Mouse (Mus musculus) heart, adult 18-20 months (tissue): ENCODE measurements around the gene Ppp1r12b. TPM values are rescaled to one million over a fixed set of nuclear protein-coding genes. Genes with fewer than 3 reads are reported as not detected.

ENCODE experiments used
- DNase-seq, 2 experiments: peaks; one replicate each; pipeline ENCODE4 v3.0.0; 2021 to 2022; ENCODE audit warnings: mixed read lengths in 1 of 2
- total RNA-seq, 2 experiments: library from RNA; stranded (reverse); gene quantifications; 2 replicates each; pipeline ENCODE4 v1.2.3; 2021

Ppp1r12b gene
- total RNA-seq, 2 experiments from 2014 or later: 158 to 162 TPM

DNA sequence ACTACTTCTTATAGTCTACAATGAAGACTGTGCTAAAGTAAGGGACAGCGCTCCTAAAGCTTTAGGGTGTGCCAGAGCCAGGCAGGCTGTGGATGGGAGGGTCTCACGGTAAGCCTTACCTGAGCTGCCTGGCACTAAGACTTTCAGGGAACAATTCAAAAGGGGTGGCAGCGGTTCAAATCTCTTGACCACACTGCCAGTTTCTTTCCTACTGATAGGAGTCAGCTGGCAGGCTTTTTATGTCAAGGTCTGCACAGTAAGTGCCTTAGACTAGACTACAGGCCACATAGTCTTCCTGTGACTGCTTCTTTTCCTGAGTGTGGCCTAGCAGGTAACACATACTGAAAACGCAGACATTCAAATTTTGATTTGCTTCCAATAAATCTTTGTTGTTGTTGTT, 192.5 kb downstream of the Ppp1r12b start:
- DNase-seq: no peak

DNA sequence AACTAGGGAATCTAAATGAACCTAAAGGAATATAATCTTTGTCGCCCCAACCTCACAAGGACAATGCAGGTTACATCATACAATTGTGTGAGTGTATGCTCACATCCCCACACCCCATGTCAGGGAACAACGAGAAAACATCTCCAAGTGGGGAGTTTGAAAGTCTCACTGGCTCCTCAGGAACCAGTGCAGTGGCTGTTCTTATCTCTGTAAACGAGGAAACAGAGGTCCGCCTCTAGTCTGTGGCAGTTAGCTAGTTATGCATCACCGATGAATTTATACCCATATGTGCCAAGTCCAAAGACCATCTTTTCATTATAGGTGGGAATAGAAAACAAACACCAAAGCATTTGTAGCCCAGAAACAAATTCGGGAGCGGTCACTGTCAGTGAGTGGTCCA, 194.2 kb downstream of the Ppp1r12b start:
- no peak for DNase-seq

DNA sequence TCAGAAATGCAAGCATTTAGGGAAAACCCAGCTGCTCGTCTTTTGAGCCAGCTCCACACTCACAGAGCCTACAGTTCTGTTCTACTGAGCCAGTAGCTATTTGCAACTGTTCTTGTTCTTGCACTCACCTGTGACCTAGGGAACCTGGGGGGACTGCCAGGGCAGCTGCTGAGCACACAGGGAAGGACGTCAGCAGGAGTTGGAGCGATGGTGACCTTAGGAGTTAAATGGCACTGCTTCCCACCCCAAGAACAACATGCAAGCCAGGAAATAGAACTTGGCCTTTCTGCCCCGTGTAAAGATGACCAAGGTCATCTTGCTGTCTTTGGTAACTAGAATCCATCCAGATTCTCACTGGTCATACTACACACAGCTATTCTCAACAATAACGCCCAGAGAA, 195.1 kb downstream of the Ppp1r12b start:
- DNase-seq: no peak

DNA sequence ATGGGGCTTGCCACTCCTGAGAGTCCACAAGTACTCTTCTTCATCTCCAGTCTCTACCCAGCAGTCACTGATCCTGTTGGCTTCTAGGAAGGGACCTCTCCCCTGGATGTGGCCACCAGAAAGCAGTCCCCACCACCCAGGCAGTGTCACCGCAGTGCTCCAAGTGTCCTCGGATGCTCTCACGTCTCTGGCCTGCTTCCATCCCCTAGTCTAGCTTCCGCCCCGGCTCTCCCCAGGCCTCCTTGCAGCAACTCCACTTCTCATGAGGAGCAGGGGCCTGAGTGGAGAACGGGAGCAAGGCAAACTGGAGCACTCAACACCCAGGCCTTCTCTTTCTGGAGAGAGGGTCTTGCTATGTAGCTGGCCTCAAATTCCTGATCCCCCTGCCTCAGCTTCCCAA, 196.6 kb downstream of the Ppp1r12b start:
- DNase-seq: peak in 1 of 2 experiments; percentile 49

DNA sequence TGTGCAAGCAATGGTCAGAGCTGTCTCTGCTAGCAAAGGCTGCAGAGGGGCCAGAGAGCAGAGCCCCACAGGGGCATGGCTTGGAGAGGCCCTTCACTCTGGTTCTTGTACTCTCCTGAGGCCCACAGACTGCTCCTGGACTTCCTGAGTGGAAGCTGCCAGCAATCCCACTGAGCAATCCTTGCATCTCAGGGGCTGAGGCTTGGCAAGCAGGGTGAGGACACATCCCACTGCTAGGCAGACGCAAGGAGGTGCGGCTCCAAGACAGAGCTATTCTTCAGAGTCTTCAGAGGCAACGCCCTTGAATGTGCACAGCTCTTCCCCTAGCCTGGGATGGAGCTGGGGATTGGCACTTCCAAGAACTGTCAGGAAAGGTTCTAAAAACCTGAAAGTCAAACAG, 198.5 kb downstream of the Ppp1r12b start:
- peak in 1 of 2 experiments; percentile 50 for DNase-seq

DNA sequence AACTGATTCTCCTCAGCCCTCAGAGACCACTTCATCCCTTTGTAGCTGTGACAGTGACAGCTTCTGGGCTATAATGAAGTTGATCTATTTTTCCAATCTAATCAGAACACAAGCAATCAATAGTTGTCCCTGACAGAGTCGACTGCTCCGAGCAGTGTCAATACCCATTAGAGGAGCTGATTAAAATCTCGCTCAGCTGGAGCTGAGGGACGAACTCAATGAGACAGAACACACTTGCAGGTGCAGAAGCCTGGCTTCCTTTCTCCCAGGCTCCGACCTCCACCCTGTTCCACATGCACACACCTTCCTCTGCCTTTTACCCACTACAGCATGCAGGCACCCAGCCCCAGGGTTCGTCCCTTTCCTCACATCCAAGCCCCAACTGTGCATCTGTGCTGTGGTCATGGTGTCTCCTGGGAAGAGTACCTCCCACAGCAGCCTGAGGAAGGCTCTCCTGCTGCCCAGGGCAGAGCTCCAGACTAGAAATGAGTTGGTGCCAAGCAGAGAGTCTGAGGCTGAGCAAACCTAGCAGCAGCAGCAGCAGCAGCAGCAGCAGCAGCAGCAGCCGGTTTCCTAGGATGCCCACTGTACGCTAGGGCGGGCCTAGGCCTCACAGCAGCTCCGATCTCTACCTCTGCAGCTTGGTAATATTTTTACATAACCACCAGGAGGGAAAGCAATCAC, 199.4 kb downstream of the Ppp1r12b start:
- no peak for DNase-seq

DNA sequence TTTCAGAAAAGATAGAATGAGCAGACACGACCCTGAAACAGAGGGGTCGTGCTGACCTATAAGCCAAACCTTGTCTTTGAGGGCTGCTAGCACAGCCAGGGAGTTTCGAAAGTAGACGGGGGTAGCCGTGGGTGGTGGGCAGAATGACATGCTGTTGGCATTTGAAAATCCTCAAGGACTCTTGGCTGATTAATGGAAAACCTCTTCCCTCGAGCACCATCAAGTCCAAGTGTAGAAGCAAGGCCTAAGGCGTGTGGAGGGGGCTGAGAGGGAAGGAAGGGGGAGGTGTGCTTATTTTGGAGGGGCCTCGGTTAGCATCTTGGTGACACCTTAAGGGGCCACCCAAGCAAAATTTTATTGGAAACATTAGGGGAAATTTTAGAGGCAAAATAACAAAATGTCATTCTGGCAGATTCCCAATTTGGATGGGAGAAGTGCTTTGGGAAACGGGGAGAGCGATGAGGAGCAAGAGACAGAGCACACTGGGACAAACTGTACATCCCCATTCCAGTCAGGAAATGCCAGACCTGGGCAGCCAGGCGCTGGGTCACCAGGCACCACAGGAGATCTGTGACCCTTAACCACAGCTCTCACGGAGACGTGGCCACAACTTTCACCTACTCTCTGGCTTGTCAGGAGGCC, 200.1 kb downstream of the Ppp1r12b start:
- DNase-seq: no peak

DNA sequence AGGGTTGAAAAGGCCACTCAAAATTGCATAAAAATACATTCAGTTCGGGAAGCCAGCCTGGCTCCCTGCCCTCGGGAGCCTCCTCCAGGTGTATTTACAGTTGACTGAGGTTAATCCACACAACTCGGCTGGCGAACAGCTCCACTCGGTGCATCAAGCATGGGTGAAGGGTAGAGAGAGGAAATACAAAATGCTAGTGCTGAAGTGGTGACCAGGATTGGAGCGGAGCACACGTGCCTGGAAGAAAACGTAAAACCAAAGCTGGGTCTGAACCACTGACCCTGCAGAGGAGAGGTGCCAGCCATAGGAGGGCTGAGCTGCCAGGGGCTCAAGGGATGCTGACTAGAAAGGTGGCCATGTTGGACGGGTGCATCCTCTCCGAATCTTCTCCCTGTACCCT, 200.9 kb downstream of the Ppp1r12b start:
- no peak for DNase-seq

DNA sequence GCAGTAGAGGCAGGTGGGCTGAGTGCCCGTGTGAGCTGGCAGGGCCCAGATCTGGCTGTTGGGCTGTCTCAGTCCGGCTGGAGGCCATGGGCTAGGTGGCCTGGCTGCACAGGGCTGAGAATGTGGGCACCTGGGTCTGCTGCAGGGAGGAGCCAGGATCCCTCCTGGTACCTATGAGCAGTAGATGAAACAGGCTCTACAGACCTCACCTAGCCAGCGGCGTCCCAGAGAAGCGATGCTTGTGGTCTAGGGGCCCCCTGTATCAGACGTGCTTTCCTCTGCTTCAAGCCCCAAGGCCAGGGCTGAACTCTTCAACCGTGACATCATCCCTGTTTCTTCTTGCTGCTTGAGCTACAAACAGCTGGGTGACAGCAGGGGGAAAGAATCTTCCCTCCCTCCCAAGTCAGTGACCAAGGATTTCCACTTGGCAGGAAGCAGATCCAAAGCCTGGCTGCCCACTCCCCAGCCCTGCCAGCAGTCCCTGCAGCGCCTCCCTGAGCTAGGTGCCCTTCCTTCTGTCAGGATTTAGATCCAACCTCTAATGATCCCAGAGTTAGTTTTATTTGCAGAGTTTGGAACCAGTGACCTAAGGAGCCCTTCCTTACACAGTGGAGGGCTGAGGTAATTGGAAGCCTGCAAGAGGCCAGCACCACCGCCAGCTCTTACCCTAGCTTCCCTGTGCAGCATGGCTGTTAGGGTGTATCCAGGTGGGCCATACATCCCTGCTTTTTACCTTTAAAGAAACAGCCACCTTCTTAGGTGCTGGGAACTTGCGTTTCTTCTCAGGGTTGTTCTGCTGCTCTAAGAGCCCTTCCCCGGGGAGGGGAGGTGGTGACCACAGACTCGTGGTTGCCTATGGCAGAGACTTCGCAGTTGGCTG, 201.8 kb downstream of the Ppp1r12b start:
- DNase-seq: peak; percentile 58 to 78

DNA sequence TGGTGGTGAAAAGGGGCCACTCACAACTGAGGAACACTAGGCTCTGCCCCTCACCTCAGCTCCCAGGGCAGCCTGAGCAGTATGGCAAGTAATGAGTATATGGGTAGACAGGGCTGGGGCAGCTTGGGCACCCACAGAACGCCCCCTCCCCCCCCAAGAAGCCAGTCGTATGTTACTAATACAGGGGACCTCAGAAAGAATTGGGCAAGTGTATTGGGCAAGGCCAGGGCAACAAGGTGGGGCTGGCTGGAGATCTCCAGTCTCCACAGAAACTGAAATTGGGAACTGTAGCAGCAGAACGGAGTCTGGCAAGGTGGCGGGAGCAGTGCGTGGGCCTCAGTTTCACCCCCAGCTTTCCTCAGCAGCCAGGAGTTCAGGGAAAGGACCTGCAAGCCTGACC, 203.3 kb downstream of the Ppp1r12b start:
- no peak for DNase-seq

DNA sequence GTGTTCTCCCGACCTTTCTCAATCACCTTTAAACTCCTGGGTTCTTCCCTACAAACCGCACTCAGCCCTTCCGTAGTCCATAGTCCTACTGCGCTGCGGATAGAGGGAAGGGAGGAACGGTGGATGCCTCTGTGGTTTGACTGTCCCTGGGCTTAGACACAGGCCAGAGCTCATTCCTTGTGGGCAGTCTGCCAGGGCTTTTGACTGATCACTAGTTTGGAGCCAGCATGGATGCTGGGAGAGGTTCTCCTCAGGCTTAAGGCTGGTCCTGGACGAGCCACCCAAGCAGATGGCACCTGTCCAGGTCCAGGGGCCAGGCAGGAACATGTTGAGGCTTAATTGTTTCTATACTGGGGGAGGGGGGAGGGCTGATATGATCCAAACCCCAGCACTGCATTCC, 205.9 kb downstream of the Ppp1r12b start:
- peak in 1 of 2 experiments; percentile 49 for DNase-seq

DNA sequence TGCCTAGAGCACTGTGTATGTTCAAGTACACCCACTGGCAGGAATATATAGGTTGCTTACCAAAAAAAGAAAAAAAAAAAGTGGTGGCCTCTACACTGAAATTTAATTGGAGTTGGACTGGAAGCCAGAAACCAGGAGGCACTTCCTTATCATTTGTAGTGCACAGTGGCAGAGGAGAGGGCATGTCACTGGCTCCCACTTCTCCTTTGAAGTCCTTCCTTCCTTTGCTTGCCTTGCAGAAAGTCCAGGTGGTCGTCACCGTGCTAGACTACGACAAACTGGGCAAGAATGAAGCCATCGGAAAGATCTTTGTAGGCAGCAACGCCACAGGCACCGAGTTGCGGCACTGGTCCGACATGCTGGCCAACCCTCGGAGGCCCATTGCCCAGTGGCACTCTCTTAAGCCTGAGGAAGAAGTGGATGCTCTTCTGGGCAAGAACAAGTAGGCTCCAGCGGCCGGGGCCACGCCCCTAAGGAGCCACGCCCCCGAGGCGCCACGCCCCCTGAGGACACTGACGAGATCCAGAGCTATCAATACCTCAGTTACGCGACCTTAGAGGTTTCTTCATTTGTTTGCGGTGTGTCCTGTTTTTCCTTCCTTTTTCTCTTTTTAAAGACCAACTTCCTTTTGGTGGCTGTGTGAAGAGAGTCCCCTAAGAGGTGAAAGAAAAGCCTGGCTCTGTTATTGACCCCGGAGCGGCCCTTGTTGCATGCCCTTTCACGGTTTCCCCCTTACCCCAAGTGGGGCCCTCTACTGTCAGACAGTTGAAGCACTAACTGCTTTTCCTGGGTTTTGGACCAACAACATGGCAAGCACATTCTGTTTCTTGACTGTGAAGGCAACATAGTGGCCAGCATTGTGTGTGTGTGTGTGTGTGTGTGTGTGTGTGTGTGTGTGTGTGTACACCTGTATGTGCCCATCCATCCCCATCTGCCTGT, 208.2 kb downstream of the Ppp1r12b start:
- peak; percentile 53 to 57 for DNase-seq

DNA sequence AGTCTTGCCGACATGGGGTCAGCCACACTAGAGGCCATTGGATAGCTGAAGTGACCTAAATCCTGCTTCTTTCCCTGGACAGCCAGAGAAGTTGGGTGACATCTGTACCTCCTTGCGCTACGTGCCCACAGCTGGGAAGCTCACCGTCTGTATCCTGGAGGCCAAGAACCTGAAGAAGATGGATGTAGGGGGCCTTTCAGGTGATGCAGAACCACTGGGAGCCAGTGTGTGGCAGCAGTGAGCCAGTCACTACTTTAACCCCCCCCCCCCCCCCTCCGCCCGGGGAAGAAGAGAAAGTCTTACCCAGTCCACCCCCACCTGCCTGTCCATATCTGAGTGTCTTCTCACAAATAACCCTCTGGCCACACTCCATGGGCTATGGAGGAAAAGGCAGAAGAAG, 210.1 kb downstream of the Ppp1r12b start:
- peak in 1 of 2 experiments; percentile 60 for DNase-seq

DNA sequence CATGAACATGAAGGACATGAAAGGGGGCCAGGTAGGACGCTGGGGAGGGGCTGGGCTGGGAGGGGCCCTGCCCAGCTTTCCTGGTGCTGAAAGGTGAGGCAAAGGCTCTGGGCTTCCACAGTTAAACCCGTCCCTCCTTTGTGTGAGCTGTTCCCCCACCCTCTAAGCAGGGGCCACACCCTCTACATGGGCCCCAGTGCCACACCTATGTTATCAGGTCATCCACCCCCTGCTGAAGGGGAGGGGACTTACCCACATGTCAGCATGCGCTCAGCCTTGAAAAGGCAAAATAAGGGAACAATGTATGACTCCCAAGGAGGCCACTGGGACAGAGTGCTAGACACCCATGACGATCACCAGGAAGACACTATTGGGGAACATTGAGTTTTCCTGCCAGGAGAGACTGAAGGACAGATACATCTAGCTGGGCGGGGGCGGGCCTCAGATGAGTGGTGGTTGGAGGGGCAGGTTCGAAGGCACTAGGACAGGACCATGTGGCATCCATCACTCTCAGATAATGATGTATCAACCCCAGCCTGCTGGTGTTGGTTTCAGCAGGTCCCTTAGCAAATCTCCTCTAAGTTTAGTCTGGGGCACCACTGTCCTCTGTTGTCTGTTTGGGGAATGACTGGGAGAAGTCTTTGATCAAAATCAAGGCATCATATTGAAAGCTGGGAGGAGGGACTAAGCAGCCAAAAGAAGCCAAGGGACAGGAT, 213.6 kb downstream of the Ppp1r12b start:
- no peak for DNase-seq

DNA sequence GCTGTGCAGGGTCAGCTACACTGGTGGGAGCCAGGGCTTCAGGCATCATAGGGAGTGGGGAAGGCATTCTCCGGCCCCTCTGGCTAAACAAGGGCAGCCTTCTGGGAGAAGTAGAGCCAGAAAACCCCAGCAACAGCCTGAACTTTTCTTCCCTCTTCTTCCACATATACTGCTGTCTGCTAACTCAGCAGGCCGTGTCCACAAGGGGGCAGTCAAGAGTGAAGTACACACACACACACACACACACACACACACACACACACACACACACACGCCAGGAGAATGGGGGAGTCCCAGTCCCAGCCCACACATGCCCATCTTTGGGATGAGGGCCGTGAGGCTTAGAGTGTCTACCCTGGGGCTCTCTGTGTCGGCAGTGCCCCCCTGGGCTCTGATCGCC, 214.3 kb downstream of the Ppp1r12b start:
- DNase-seq: no peak

DNA sequence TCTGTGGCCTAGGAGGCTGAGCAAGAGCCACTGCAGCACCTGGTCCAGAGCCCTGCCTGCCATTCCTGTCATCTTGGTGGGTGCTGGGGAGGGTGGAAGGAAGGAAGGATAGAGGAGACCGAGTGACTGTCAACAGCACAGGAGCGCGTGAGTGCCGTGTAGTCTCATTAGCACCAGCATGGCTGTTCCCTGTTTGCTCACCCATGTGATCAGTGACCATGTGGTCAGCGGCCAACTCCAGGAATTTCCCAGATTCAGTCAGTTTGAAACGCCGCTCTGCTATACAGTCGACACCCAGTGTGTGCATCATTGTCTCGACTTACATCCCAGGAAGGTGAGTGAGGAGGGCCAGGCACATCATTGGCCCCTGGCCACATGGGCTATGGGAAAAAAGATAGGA, 218.3 kb downstream of the Ppp1r12b start:
- no peak for DNase-seq

DNA sequence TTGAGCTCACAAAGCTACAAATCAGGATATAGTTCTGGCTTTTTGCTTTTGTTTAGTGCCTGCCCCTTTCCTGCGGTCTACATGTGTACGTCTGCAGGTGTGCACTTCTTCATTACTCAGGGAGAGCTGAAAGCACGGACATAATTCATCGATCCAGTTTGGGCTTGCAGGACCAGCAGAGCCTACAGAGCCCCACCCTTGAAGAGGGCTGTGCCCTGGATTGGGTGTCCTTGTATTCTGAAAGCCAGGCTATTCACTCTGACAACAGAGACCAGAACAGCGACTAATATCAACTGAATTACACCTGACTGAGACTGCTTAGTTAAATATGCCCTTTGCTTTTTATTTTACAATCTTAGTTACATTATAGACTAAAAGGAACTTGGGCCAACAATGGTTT, 222.1 kb downstream of the Ppp1r12b start:
- DNase-seq: no peak

DNA sequence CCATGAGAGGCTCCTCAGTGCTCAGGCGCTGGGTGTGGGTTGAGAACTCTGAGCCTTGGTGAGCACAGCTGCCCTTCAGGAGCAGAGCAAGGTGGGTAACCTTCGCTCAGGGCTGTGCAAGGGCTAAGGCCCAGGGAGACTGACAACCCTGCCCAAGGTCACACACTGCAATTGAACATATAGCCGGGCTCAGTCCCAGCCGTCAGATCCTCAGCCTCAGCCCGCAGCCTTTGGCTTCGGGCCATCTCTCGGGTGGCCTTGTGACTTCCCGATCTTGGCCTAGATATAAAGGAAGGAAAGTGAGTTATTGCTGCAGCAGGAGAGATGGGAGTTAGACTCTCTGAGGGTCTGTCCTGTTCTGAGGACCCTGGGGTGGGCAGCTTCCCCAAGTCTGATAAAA, 228.5 kb downstream of the Ppp1r12b start:
- DNase-seq: no peak

DNA sequence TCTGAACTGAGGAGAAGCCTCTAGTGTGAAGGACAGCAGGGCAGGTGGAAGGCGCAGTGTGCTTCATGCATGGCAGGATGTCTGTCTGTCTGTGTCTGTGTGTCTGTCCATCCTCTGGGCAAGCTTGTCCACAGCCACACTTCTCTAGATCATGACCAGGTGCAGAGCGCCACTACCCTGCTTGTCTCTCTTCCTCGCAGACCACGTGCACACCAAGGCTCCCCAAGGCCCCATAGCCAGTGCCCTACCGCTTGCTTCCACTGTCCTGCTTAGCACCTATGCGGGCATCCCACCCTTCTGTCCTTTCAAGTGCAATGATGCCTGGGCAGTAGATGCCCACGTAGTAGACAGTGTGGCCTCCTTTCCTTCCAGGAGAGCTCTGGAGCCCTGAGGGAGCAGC, 229.3 kb downstream of the Ppp1r12b start:
- no peak for DNase-seq

DNA sequence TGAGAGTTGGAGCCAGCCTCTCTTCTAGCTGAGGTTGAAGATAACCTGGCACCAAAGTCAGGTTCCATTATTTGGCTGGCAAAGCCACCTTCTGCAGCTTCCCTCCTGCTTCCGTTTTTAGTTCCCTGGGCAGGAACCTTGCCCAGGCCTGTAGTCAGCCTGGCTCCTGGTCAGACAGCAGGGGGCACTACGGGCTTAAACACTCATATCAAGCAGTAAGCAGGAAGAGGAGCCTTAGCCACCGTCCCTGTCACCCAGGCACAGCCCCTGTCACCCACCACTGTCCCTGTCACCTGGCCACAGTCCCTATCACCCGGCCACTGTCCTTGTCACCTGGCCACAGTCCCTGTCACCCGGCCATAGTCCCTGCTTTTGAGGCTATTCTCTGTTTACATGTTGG, 230.5 kb downstream of the Ppp1r12b start:
- peak; percentile 83 for DNase-seq

DNA sequence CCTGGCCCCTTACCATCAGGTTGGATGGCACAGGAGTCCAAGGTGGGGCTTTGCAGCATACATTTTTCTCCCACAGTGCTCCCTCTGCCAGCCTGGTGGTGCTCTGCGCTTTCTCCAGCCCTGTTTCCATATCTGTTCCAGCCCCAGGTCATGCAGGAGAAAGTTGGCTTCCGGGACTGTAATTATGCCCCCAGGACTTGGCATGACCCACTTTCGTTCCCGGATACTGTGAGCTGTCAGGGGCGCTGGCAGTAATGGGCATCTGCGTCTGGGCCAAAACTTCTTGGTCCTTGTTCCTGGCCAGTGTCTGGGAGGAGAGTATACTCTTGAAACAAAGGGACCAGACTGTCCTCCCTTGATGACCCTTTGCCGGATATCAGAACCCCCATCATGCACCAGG, 232.9 kb downstream of the Ppp1r12b start:
- peak in 1 of 2 experiments; percentile 22 for DNase-seq
